Mouse (Mus musculus): ENCODE measurements around the gene Stau1.

Gene Stau1

GRCm38 (mm10) chr2:166923971-166924370 lies 72.1 kb downstream of the Stau1 start:
- in situ Hi-C loops (cut with MboI, MseI), result no loop called here

DNA sequence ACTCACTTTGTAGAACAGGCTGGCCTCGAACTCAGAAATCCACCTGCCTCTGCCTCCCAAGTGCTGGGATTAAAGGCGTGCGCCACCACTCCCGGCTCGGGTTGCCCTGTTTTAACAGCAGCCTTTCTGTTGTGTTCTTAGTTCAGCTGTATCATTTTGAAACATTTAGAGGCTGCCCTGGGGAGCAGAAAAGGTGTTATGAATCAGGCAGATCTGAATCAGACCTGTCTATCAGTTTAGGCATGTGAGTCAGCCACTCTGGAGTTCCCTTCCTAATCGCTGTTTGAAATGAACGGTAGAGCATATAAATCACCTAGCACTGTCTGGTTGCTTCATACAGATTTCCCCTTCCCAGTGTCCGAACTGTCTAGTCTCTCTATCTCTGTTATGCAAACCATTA lies 85.6 kb downstream of the Stau1 start:
- in situ Hi-C loops (cut with MboI, MseI), result no loop called here

DNA sequence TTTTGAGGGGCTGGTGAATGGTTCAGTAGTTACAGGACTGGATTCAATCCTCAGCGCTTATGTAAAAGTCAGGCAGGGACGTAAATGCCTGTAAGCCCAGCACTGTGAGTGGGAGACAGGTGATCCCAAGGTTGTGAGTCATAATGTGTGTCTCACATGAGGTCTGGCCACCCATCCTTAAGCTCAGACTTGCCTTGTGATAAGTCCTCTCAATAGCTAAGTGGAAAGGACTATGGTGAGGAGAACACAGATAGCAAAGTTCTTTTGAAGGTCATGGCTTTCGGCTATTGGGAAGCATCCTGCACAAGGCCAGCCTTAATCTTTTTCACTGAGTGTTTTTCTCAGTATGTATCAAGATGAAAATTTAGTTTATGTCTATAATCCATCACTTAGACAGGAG lies 86.4 kb downstream of the Stau1 start:
- in situ Hi-C loops (cut with MboI, MseI), result no loop called here

GRCm38 (mm10) chr2:166906523-166907182 lies 89.4 kb downstream of the Stau1 start:
- in situ Hi-C loops (cut with MboI, MseI), result no loop called here

- in situ Hi-C loops (cut with MboI, MseI), result no loop called here
Observed at GRCm38 (mm10) chr2:166905711-166906522, 90.2 kb downstream of the Stau1 start, which contains the start of gene Cse1l. Gene Cse1l (plus strand): TSS chr2:166906040.

GRCm38 (mm10) chr2:166903719-166904282 lies 92.3 kb downstream of the Stau1 start:
- in situ Hi-C loops (cut with MboI, MseI), result no loop called here

DNA sequence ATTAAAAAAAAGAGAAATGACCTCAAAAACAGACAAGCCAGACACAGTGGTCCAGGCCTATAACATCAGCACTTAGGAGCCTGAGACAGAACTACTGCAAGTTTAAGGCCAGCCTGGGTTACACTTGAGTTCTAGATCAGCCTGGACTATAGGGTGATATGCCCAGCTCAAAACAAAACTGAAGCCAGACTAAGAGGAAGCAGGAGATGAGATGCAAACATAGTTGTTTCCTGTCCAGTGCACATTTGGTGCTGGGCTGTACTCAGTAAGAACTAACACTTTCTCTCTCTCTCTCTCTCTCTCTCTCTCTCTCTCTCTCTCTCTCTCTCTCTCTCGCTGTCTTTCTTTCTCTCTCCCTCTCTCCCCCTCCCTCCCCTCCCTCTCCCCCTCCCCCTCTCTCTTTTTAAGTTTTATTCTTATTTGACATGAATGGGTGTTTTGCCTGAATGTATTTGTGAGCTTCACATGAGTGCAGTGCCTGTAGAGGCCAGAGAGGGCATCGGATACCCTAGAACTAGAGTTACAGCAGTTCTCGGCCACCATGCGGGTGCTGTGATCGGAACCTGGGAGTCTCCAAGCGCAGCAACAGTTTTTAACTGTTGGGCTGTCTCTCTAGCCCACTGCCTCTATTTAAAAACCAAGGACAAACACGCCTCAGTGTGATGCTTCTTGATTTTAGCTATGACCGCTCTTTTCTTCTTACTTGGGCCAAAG lies 95.2 kb downstream of the Stau1 start:
- in situ Hi-C loops (cut with MboI, MseI), result no loop called here

GRCm38 (mm10) chr2:166899746-166900145 lies 96.4 kb downstream of the Stau1 start:
- in situ Hi-C loops (cut with MboI, MseI), result no loop called here

DNA sequence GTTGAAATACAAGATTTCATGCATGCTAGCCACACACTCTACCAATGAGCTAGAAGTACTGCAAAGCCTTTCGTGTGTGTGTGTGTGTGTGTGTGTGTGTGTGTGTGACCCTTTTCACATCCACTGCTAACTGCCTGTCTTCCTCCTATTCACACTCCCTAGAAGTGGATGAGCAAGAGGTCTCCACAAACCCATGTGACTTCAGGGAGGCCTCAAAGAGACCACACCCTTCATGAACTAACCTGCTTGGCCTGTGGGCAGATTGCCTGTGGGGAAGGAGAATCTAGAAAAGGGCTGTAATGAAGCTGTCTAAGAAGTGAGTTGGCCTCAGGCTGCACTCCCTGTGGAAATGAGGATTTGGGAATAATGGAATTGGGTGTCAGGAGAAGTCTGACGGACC lies 96.9 kb downstream of the Stau1 start:
- in situ Hi-C loops (cut with MboI, MseI), result no loop called here
